Mouse (Mus musculus) neural tube, embryonic 11.5 days (tissue): ENCODE results near the gene Tent4b. TPM values are rescaled to one million over a fixed set of nuclear protein-coding genes. Genes with fewer than 3 reads are reported as not detected.

ENCODE experiments used
- ATAC-seq: fragments of 200-750 bp; cut with Nextera tagmentation; 2 replicates; pipeline ENCODE4 v1.8.0; 2017; ENCODE audit warnings: moderate number of reproducible peaks, mild to moderate bottlenecking, moderate TSS enrichment, moderate library complexity; ENCODE audit not compliant: insufficient read depth, low FRiP score, low TSS enrichment
- DNase-seq: peaks from one replicate; pipeline ENCODE4 v3.0.0-alpha.2; 2015; ENCODE audit warnings: low spot score
- H3K27ac ChIP-seq: fragments of 300-500 bp; sonication (generic); 2 replicates; pipeline ENCODE4 v1.5.1; 2014; ENCODE audit warnings: low read depth, mild to moderate bottlenecking, low read length
- H3K27me3 ChIP-seq: fragments of 300-500 bp; sonication (generic); 2 replicates; pipeline ENCODE4 v1.6.1; 2014; ENCODE audit warnings: mild to moderate bottlenecking, low read length, mixed read lengths; ENCODE audit not compliant: control insufficient read depth, insufficient read depth
- H3K36me3 ChIP-seq: fragments of 300-500 bp; sonication (generic); 2 replicates; pipeline ENCODE4 v1.6.1; 2014; ENCODE audit warnings: mild to moderate bottlenecking, low read length, moderate library complexity, mixed read lengths; ENCODE audit not compliant: control insufficient read depth, insufficient read depth
- H3K4me1 ChIP-seq: fragments of 300-500 bp; sonication (generic); 2 replicates; pipeline ENCODE4 v1.6.1; 2014; ENCODE audit warnings: low read length, mixed read lengths; ENCODE audit not compliant: control insufficient read depth, insufficient read depth
- H3K4me2 ChIP-seq: fragments of 300-500 bp; sonication (generic); 2 replicates; pipeline ENCODE4 v1.6.1; 2014; ENCODE audit warnings: low read depth, mild to moderate bottlenecking, moderate library complexity
- H3K4me3 ChIP-seq: fragments of 300-500 bp; sonication (generic); 2 replicates; pipeline ENCODE4 v1.5.1; 2014; ENCODE audit warnings: low read depth, low read length
- H3K9ac ChIP-seq: fragments of 300-500 bp; sonication (generic); 2 replicates; pipeline ENCODE4 v1.6.1; 2014; ENCODE audit warnings: mild to moderate bottlenecking, low read length
- H3K9me3 ChIP-seq: fragments of 300-500 bp; sonication (generic); 2 replicates; pipeline ENCODE4 v1.6.1; 2016; ENCODE audit warnings: low read length; ENCODE audit not compliant: control insufficient read depth
- WGBS: fragments of 180-500 bp; shearing (Covaris S2); extraction: QIAGEN DNeasy Blood & Tissue Kit; methylation state at CpG from one replicate; pipeline ENCODE4 v1.1.7; 2014; 5-methylcytosine and 5-hydroxymethylcytosine counted together
- polyA plus RNA-seq: library from polyadenylated mRNA; unstranded; fragments of >200 nt; fragmentation: Nextera tagmentation; extraction: Ambion mirVana; gene quantifications from 2 replicates; pipeline ENCODE4 v1.2.1, GENCODE M21; 2014

Tent4b gene
- 11.1 and 11.2 TPM in 2 replicates for polyA plus RNA-seq

DNA sequence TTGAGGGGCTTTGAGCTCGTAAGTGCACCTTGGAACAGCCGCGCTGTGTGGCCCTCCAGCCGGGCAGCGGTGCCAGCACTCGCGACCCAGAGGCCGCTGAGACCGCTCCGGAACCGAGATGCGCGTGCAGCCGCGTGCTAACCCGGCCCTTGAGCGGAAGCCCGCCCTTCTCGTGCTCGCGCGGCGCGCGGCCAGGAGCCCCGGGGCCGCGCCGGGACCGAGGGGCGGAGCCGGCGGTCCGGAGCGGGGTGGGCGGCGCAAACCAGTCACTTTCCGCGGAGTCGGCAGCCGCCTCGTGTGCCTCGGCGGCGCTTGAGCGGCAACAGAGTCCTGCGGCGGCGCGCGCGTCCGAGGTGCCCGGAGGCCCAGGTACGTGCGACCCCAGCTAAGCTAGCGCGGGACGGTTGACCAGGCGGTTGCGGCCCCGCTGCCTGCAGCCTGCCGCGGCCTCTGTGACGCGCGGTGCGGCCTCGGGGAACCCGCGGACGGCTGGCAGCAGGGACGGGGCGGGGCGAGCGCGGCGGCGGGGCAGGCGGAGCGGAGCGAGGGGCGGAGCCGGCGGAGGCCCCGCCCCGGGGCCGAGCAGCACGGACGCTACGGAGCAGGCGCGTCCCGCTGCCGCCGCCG is at the start of gene Tent4b:
Gene Tent4b, plus strand, starts transcription at position 269 of the 627 bp plus-strand sequence.
- under 1% methylated on average over 77 of the region's 97 CpGs for WGBS
- Histone ChIP-seq H3K4me3 (peak within 1 kb of the TSS; percentile 94), H3K4me1 (peaks cover 14% of the 10 kb centered on the region), H3K9ac (peak within 1 kb of the TSS; percentile 82), H3K36me3 (no peaks in the 10 kb centered on the region), H3K4me2 (peak within 1 kb of the TSS; percentile 88), H3K9me3 (no peaks in the 10 kb centered on the region), H3K27me3 (no peaks in the 10 kb centered on the region), H3K27ac (peak within 1 kb of the TSS; percentile 97)
- DNase-seq (peak; percentile 92), ATAC-seq (peak; percentile 94)

GRCm38 (mm10) chr8:88150910-88151371 is 48.1 kb upstream of the Tent4b start:
- Histone ChIP-seq H3K4me1 (no peaks in the 10 kb centered on the region), H3K9ac (no peak overlapping the region), H3K4me2 (no peak overlapping the region), H3K27me3 (no peaks in the 10 kb centered on the region), H3K9me3 (no peaks in the 10 kb centered on the region), H3K27ac (no peak overlapping the region), H3K36me3 (no peaks in the 10 kb centered on the region; the same call in 1 of the 2 replicates), H3K4me3 (no peak overlapping the region)
- ATAC-seq = no peak
- 95% methylated on average over 6 of the region's 6 CpGs for WGBS
- DNase-seq = no peak

DNA sequence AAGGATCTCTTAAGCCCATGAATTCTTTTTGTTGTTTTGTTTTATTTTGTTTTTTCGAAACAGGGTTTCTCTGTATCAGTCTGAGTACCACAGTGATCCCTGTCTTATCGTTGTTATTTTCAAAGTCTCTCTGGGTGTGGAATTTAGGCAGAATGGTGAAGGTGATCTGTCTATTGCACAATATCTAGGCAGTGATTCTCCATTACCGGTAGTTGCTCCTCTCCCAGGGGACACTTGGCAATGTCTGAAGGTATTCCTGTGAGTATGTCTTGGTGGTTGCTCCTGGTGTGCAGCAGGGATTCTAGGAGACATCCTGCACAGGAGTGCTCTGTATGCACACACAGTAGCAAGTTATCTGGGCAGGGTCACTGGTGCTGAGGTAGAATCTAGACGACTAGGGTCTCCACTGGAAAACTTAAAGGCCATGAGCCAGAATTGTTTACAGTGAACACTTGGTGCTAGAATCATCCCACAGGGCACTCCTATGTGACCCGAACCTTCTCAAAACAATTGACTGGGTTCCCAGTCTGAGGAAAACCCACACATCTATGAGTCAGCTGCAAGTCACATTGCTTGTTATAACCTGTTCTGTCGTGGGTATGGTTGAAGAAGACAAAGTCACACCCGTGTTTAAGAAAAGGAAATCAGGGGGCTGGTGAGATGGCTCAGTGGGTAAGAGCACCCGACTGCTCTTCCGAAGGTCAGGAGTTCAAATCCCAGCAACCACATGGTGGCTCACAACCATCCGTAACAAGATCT is 38.6 kb upstream of the Tent4b start:
- 90% methylated on average over 9 of the region's 10 CpGs for WGBS
- Histone ChIP-seq H3K4me2 (no peak overlapping the region), H3K4me1 (no peaks in the 10 kb centered on the region), H3K36me3 (peaks cover 21% of the 10 kb centered on the region), H3K9ac (no peak overlapping the region), H3K9me3 (no peaks in the 10 kb centered on the region), H3K27me3 (no peaks in the 10 kb centered on the region), H3K4me3 (no peak overlapping the region), H3K27ac (no peak overlapping the region)
- no peak for ATAC-seq
- no peak for DNase-seq

DNA sequence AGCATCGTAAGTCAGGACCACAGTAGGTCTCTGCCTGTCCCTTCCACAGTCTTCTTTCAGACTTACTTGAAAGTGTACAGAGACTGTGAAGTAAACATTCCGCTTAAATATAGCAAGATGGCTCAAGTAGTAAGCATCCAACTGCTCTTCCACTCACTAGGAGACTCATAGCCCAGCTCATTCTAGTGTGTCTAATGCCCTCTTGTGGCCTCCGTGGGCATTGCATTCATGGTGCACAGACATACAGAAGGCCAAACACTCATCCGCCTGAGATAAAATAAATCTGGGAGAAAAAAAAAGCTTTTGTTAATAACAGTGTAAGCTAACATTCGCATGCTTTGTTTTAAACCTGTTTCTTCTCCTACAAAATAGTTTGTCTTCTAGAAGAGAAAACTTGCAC is 37.6 kb upstream of the Tent4b start:
- DNase-seq (peak; percentile 72), ATAC-seq (no peak)
- Histone ChIP-seq H3K4me2 (no peak overlapping the region), H3K27ac (no peak overlapping the region), H3K9ac (no peak overlapping the region), H3K9me3 (no peaks in the 10 kb centered on the region), H3K4me1 (no peaks in the 10 kb centered on the region), H3K4me3 (no peak overlapping the region), H3K36me3 (peaks cover 17% of the 10 kb centered on the region), H3K27me3 (no peaks in the 10 kb centered on the region)
- 80% methylated on average over 5 of the region's 5 CpGs for WGBS

DNA sequence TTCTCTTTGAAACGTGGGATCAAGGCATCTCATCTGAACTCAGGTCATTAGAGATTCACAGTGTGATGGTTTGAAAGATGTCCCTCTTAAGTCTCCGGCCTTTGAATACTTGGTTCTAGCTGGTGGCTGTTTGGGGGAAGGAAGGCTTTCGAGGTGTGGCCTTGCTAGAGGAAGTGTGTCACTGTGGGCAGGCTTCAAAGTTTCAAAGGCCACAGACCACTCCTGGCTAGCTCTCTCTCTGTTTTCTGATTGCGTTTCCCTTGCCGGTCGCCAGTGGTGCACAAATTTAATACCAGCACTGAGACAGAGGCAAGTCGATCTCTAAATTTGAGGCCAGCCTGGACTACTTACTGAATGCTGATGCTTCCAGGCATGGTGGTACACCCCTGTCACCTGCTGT is 23.7 kb upstream of the Tent4b start:
- no peaks in the 10 kb centered on the region for H3K9me3 ChIP-seq
- 93% methylated on average over 7 of the region's 7 CpGs for WGBS
- H3K36me3 ChIP-seq = no peaks in the 10 kb centered on the region; the same call in 1 of the 2 replicates
- H3K4me3 ChIP-seq = no peak overlapping the region
- no peak overlapping the region for H3K9ac ChIP-seq
- no peaks in the 10 kb centered on the region for H3K4me1 ChIP-seq
- H3K27ac ChIP-seq = no peak overlapping the region
- ATAC-seq = no peak
- no peak for DNase-seq
- H3K4me2 ChIP-seq = no peak overlapping the region
- no peaks in the 10 kb centered on the region for H3K27me3 ChIP-seq

GRCm38 (mm10) chr8:88177291-88177690 is 21.7 kb upstream of the Tent4b start:
- 91% methylated on average over 8 of the region's 8 CpGs for WGBS

DNA sequence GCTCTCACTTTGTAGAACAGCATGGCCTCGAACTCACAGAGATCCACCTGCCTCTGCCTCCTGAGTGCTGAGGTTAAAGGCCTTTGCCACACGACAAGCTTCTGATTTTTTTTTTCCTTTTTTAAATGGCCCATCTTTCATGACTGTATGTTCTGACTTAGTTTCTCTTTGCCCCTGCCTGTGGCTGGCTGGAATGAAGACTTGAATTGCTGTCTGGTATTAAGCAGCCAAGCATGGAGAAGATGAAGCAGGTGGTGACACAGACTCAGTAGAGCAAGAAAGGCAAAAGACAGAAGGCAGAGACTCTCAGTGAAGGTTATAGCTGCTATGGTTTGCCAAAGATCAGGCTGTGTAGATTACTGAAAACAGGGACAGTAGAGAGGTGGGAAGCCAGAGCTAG is 15.9 kb upstream of the Tent4b start:
- H3K4me3 ChIP-seq = no peak overlapping the region
- no peaks in the 10 kb centered on the region for H3K36me3 ChIP-seq
- no peaks in the 10 kb centered on the region for H3K27me3 ChIP-seq
- no peak for DNase-seq
- no peak overlapping the region for H3K4me2 ChIP-seq
- no peaks in the 10 kb centered on the region for H3K9me3 ChIP-seq
- H3K27ac ChIP-seq = no peak overlapping the region
- H3K4me1 ChIP-seq = no peaks in the 10 kb centered on the region
- H3K9ac ChIP-seq = no peak overlapping the region
- ATAC-seq = no peak
- WGBS = 81% methylated on average over 2 of the region's 2 CpGs

More at GRCm38 (mm10) chr8:88177291-88177690, 21.7 kb upstream of the Tent4b start:
- Histone ChIP-seq H3K27me3 (no peaks in the 10 kb centered on the region), H3K4me1 (no peaks in the 10 kb centered on the region), H3K4me3 (no peak overlapping the region), H3K36me3 (no peaks in the 10 kb centered on the region; the same call in 1 of the 2 replicates), H3K9ac (no peak overlapping the region), H3K4me2 (no peak overlapping the region), H3K9me3 (no peaks in the 10 kb centered on the region), H3K27ac (no peak overlapping the region)
- ATAC-seq = no peak
- DNase-seq = no peak

GRCm38 (mm10) chr8:88184914-88185313 is 14.1 kb upstream of the Tent4b start:
- H3K4me3 ChIP-seq = no peak overlapping the region
- ATAC-seq = no peak

DNA sequence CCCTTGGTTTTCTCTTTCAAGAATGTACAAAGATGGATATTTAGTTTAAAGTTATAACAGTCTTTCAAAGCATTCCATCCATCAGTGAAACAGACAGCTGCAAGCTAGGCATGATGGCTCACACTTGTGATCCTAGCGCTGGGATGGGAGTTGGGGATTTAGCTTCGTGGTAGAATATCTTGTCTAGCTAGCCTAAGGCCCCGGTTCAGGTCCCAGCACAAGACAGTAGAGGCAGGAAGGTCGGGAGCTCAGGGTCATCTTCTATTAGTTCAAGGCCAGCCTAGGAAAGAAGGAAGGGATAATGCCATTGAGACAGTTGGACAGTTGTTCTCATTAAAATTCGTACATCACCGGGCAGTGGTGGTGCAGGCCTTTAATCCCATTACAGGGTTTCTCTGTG is 13.3 kb upstream of the Tent4b start:
- Histone ChIP-seq H3K9me3 (no peaks in the 10 kb centered on the region), H3K4me1 (no peaks in the 10 kb centered on the region), H3K9ac (no peak overlapping the region), H3K27ac (no peak overlapping the region), H3K4me3 (no peak overlapping the region), H3K4me2 (no peak overlapping the region), H3K27me3 (no peaks in the 10 kb centered on the region), H3K36me3 (no peaks in the 10 kb centered on the region)
- DNase-seq (no peak), ATAC-seq (no peak)
- WGBS = 91% methylated on average over 6 of the region's 6 CpGs

More at GRCm38 (mm10) chr8:88184914-88185313, 14.1 kb upstream of the Tent4b start:
- Histone ChIP-seq H3K36me3 (no peaks in the 10 kb centered on the region), H3K4me1 (no peaks in the 10 kb centered on the region), H3K9ac (no peak overlapping the region), H3K27ac (no peak overlapping the region), H3K9me3 (no peaks in the 10 kb centered on the region), H3K4me2 (no peak overlapping the region), H3K27me3 (no peaks in the 10 kb centered on the region)
- DNase-seq = no peak
- 89% methylated on average over 1 of the region's 1 CpGs for WGBS
